Mouse (Mus musculus) heart, postnatal 36 days (tissue): ENCODE measurements around the gene Scn4a. TPM values are rescaled to one million over a fixed set of nuclear protein-coding genes. Genes with fewer than 3 reads are reported as not detected.
"Not testable (repeated sequence)": the region's sequence is repeated elsewhere in the genome, so short reads cannot be mapped to it uniquely, and the experiment has no call there.

Source experiments
- DNase-seq, 2 experiments: peaks; one replicate each; pipeline ENCODE4 v3.0.0; 2021 to 2022
- intact Hi-C: fragments of 180-260 bp; cut with DNase I; formaldehyde crosslinking; loops from one replicate; pipeline ENCODE4 v1.15.1; 2025
- total RNA-seq, 2 experiments: library from RNA; stranded (reverse); gene quantifications; 2 replicates each; pipeline ENCODE4 v1.2.3; 2021

Scn4a gene
- total RNA-seq, 2 experiments from 2014 or later, result 14.7 to 19.0 TPM

DNA sequence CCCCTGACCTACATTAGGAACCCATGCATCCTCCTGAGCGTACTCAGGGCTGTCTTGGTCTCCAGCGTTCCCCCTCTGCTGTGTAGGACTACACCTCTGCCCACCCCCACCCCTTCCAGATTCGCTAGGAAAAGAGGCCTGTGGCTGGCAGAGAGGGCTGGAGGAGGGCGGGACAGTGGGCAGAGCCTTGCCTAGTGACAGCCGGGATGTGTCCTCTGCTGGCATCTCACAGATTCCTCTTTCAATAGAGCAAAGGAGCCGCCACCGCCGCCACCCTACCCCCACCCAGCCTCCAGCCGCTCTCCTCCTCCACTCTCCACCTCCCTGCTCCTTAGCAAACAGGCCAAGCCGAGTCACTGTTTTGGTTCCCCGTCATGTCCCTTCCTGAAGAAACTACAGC, 11.6 kb upstream of the Scn4a start:
- intact Hi-C loops, result no loop called here
- no peak for DNase-seq

DNA sequence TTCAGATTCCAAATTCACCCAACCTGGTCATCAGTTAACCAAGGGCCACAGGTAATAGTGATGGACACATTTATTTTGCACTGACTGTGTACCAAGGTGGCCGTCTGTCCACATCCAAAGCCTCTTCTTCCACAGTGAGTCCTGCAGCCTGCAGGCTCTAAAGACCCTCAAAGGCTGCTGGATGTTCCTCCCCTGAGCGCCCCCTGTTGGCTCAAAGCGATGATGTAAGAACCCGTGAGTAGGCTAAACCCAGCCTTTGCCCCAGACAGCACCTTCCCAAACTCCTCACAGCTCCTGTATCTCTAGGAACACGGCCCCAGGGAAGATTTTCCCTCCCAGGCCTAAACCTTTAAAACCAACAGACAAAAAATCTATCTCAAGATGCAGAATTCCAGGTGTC, 6.3 kb upstream of the Scn4a start:
- intact Hi-C loops, result no loop called here
- DNase-seq, result no peak

- DNase-seq, result no peak
- intact Hi-C loops, result no loop called here
These were observed 2.5 kb upstream of the Scn4a start for GRCm38 (mm10) chr11:106355382-106356128.

GRCm38 (mm10) chr11:106354181-106354580, 1.1 kb upstream of the Scn4a start:
- intact Hi-C loops, result no loop called here
- no peak for DNase-seq

DNA sequence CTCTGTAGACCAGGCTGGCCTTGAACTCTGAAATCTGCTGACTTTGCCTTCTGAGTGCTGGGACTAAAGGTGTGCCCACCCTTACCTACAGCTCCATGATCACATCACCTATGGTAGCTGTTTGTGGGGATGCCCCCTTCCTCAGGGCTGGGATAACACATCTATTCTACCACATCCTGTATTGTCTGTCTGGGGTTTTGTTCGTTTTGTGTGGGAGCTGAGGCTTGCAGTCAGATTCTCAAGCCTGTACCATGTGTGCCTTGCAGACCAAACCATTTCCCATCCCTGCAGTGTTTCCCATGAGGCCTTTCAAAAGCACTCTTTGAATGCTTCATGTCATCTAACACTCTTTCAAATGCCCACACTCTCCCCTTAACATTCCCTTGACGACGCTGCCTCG, 1.1 kb downstream of the Scn4a start:
- intact Hi-C loops, result no loop called here

GRCm38 (mm10) chr11:106351253-106351652, 1.8 kb downstream of the Scn4a start:
- intact Hi-C loops, result no loop called here
- no peak for DNase-seq

More for the DNA sequence above, 1.1 kb downstream of the Scn4a start:
- DNase-seq, result no peak

- DNase-seq, result no peak
- intact Hi-C loops, result no loop called here
These were observed 2.2 kb downstream of the Scn4a start for GRCm38 (mm10) chr11:106350853-106351252.

- DNase-seq, result no peak
- intact Hi-C loops, result no loop called here
These were observed 3.3 kb downstream of the Scn4a start for GRCm38 (mm10) chr11:106349772-106350171.

DNA sequence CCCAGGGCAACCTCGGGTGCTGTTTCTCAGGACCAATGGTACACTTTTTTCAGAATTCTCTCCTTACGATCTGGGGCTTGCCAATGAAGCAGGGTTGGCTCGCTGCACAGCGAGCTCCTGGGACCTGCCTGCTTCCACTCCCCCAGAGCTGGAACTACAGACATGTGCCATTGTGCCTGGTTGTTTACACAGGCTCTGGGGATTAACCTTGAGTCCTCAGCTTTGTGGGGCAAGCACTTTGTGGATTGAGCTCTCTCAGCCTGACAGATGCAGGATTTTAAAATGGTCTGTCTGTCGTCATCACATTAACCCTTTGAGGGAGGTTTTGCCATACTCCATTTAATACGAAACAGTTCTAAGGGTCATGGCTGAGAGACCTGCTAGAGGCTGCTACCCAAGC, 8.2 kb downstream of the Scn4a start:
- intact Hi-C loops, result no loop called here
- DNase-seq, result no peak

DNA sequence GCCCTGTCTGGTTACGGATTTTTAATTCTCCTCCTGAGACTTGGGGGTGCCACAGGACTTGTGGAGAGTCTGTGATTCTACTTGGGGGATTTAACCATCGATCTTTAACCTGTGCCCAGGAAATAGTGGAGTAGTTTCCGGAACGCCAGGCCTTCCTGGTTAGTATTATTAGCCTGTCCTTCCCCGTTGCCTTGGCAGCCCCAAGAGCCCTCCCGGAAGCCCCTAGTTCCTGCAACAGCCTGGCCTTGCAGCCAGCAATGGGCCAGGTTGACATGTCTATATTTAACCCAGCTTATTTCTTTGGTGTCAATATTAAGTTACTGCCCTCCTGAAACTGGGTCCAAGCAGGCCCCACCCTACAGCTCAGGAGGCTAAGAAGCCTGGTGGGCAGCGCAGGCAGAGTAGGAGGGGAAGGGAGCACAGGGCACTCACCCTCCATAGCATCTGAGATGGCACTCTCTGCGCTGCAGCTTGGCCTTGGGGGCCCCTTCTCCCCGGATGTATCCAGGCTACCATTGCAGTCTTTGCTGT, 12.0 kb downstream of the Scn4a start:
- intact Hi-C loops, result no loop called here
- no peak for DNase-seq

- intact Hi-C loops, result not testable (repeated sequence)
These were observed 13.8 kb downstream of the Scn4a start for GRCm38 (mm10) chr11:106339323-106339722.

GRCm38 (mm10) chr11:106338870-106339269, 14.2 kb downstream of the Scn4a start:
- DNase-seq, result no peak
- intact Hi-C loops, result no loop called here

More at GRCm38 (mm10) chr11:106339323-106339722, 13.8 kb downstream of the Scn4a start:
- not testable (repeated sequence) for DNase-seq

- DNase-seq, result no peak
- intact Hi-C loops, result no loop called here
These were observed 15.1 kb downstream of the Scn4a start for GRCm38 (mm10) chr11:106338029-106338428.

DNA sequence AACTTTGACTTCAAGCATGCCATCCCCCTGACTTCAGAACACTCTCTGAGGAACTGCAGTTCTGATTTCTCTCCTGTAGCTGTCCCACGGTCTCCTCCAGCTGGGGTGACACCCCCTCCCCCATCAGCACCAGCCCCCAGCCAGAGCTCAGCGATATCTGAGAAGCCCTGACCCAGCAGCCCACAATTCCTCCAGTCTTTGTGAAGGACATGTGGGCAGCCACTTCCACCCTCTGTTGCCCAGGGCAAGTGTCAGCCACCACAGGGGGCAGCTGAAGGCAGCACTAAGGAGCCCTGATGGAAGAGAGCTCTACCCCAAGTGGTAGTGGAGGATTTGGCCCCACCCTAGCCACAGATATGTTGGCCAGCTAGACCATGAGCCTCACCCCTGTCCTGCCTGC, 19.0 kb downstream of the Scn4a start:
- intact Hi-C loops, result no loop called here
- DNase-seq, result no peak

- intact Hi-C loops, result no loop called here
These were observed 20.6 kb downstream of the Scn4a start for GRCm38 (mm10) chr11:106332458-106332857.

DNA sequence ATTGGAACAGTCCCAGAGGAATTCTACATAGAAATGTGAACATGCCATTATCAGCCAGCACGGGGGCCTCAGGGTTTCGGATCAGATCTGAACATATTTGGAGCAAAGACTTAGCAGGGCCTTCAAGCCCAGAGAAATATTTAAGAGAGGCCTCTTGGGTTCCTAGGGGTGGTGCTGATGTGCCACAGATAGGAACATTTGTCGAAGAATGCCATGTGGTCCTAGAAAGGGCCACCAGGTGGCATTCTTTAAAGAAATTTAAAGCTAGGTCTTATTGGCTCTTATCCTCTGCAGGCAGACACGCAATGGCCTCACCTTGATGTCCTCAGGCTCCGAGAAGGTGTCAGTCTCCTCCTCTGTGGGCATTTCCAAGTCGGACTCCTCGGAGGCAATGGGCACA, 23.4 kb downstream of the Scn4a start:
- peak in 1 of 2 experiments; percentile 27 for DNase-seq
- intact Hi-C loops, result loop anchor here (2.0 kb wide), 1 partner anchor 63 kb away; no protein-coding TSS in a partner anchor

More at GRCm38 (mm10) chr11:106332458-106332857, 20.6 kb downstream of the Scn4a start:
- peak in 1 of 2 experiments; percentile 28 for DNase-seq

- DNase-seq, result no peak
- intact Hi-C loops, result loop anchor here (2.0 kb wide), 1 partner anchor 64 kb away; no protein-coding TSS in a partner anchor
These were observed 24.0 kb downstream of the Scn4a start for GRCm38 (mm10) chr11:106329128-106329527.

- intact Hi-C loops, result loop anchor here (2.0 kb wide), 1 partner anchor 64 kb away; no protein-coding TSS in a partner anchor
- no peak for DNase-seq
These were observed 24.6 kb downstream of the Scn4a start for GRCm38 (mm10) chr11:106328521-106328920.

DNA sequence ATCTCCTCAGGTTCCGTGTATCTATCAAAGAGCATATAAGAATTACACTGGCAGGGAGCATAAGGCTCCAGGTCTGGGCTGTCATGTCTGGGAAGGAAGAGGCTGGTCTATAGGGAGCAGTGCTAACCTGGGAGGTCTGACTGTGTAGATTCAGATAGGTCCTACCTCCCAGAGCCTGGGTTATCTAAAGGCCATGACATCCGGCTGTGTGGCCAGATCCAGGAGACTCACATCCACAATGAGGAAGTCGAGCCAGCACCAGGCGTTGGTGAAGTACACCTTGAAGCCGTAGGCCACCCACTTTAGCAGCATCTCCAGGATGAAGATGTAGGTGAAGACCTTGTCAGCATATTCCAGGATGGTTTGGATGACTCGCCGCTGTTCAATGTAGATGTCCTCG, 26.6 kb downstream of the Scn4a start:
- DNase-seq, result no peak
- intact Hi-C loops, result loop anchor here (2.0 kb wide), 1 partner anchor 40 kb away; no protein-coding TSS in a partner anchor

DNA sequence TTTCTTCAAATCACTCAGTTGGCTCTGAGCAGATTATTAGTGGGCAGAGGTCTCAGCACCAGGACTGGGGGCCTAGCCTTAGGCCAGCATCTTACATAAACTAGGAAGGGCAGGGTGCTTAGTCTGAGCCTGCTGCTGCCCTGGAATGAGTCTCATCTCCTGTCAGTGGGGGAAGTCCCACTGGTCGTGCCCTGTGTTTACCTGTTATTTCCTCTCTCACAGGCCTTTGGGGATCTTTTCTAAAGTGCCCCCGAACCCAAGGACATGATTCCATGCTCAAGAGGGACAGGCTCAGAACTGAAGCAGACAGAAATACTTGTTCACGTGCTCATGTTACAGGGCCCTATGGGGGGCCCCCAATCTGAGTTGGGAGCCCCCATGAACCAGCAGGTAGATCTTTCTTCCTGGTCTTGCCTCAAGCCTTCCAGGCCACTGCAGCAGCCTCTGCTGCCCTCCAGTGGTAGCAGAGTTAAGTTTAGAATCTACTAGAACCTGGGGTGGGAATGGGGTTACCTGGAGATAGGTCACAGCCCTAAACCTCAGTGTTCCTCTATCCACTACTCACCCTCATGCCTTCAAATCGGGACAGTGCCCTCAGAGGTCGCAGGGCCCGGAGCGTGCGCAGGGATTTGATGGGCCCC, 27.4 kb downstream of the Scn4a start:
- intact Hi-C loops, result loop anchor here (1.0 to 2.0 kb wide), 2 partner anchors 23 to 41 kb away; no protein-coding TSS in a partner anchor
- peak; percentile 56 to 61 for DNase-seq

DNA sequence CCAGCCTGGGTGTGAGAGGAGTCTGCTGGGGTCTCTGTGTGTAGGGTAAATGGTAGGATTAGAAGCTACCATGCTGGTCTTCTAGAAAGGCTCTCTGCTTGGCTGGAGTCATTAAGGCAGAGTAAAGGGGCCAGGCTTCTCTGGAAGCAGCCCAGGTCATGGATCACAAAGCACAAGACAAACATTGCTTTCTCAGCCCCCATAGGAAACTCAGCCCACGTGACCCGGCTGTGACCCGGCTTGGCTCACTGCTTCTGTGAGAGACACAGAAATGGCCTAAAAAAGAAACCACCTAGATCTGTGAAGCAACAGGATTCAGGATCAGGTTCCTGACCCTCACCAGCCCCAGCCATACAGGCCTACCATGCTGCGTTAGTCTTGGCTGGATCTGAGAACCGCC, 28.2 kb downstream of the Scn4a start:
- intact Hi-C loops, result loop anchor here (1.0 kb wide), 1 partner anchor 23 kb away; no protein-coding TSS in a partner anchor
- no peak for DNase-seq
